Mouse (Mus musculus) adipocyte (in vitro differentiated cells): Measurements from ENCODE around the gene Optn.
A peak's percentile ranks its signal among the peaks of the same experiment; 100 is the strongest.
"Not testable (repeated sequence)": the region's sequence is repeated elsewhere in the genome, so short reads cannot be mapped to it uniquely, and the experiment has no call there.

Source experiments
- DNase-seq: peaks from one replicate; pipeline ENCODE4 v3.0.0-alpha.2; 2016; ENCODE audit warnings: low spot score

The Optn gene

DNA sequence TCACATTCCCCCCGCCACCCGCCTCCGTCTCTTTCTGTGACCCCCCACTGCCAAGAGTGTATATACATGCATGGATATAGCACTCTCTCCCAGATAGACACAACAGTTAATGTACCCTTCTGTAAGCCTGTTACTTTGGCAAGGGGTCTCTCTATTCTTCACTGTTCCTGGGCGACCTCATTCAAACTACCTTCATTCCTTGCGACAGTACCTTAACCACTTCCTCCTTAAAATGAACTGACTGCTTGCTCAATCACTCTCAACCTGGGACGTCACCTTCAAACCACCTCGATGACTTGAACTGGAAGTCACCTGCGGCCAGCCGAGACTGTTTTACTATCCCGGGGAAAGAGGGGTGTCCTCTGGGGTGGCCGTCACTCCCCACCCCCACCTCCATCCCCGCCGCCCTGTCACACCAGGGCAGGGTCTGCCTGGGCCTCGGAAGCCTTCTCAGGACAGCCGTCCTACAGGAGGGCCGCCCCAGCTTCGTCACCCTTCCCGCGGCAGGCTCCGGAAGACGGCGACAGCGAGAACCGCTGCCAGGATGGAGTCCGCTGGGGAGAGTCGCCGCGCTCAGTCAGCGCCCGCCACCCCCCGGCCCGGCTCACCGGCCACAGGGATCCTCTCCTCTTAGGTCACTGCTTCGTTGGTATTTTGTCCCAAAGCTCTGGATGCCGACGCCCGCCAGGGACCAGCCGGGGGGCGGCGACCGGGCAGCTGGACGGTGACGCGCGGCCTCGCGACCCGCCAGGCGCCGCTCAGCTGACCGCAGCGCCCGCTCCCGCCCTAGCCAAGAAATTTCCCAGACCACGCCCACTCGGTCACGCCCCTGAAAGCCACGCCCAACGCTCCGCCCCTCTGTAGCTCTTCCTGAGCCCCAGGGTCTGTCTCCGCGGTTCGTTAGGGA is at the start of gene Optn:
Gene Optn (minus strand): TSS at position 753 of the 907 bp plus-strand sequence.
- DNase-seq: peak; percentile 35

- DNase-seq: no peak
Observed at GRCm38 (mm10) chr2:5112785-5113291, 49.0 kb upstream of the Optn start.

GRCm38 (mm10) chr2:5102891-5103290 is 39.0 kb upstream of the Optn start:
- DNase-seq: peak; percentile 32

- DNase-seq: no peak
Observed at GRCm38 (mm10) chr2:5101743-5102245, 37.9 kb upstream of the Optn start.

- DNase-seq: no peak
Observed at GRCm38 (mm10) chr2:5099176-5099575, 35.3 kb upstream of the Optn start.

DNA sequence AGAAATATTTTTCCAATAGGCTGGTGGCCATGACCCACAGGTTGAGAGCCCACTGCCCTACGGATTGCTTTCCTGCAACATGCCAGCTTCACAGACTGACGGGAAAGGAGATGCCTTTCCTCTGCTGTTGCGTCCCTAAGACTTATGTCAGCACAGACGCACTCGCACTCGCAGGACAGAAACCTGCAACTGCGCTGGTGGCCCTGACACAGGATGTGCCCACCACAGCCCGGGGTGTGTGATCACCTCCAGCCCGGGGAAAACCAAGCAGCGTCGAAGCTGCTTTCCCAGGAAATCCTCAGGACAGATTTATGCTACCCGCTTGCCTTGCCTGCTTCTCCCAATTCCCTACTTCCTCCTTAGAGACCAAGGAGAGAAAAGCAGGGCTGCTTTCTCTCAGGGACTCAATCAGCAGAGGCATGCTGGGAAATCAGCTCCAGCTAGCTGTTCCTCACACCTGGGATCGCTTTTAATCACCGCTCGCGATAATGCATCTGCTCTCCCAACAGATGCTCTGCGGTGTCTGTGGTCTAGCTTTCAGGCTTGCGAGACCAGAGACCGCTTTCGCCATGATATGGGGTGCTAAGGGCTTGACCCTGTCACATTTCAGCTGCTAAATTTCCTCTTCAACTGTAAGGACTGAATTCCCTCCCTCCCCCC is 34.1 kb upstream of the Optn start:
- DNase-seq: no peak

DNA sequence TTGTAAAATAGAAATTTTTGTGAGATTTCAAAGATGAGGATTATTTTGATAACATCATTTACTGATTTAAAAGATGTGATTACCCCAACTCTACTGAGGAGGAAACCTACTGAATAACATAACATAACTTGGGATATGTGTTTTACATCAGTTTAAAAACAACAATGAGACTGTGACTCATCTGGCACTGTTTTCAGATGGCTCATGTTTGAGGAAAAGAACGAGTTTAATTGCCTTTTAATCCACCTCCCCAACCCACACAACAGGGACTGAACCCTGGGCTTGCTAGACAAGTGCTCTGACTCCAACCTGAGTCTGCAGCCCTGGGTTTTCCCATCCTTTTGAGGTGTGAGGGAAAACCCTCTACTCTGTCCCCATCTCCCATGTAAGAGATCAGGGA is 31.5 kb upstream of the Optn start:
- no peak for DNase-seq

GRCm38 (mm10) chr2:5094876-5095275 is 31.0 kb upstream of the Optn start:
- DNase-seq: peak; percentile 64

DNA sequence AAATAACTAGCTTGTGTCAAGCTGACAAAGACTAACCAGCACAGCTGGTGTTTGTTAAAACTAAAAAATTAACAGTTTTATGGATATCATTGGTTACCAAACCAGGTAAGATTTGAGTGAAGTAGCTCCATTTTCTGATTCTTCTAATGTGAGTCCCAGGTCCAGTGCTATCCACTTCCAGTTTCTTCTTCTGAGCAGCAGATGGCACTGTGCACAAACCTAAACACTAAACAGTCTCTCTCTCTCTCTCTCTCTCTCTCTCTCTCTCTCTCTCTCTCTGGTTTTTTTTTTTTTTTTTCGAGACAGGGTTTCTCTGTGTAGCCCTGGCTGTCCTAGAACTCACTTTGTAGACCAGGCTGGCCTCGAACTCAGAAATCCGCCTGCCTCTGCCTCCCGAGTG is 26.5 kb upstream of the Optn start:
- DNase-seq: peak; percentile 67

- DNase-seq: peak; percentile 57
Observed at GRCm38 (mm10) chr2:5087667-5088066, 23.8 kb upstream of the Optn start.

DNA sequence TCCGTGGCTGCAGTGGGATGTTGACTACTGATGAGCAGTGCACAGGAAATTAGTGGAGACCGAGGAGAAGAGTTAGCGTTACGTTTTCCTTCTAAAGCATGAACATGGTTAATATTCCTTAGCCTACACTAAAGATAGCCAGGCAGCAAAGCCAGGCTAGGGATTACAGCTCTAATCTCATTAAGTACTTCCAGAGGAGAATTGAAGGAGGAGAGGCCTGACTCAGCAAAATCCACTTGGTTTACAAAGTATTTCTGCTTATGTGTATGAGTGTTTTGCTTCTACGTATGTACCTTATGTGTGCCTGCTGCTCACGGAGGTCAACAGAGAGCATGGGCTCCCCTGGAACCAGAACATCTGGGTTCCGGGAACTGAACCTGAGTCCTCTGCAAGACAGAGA is 19.9 kb upstream of the Optn start:
- DNase-seq: no peak

DNA sequence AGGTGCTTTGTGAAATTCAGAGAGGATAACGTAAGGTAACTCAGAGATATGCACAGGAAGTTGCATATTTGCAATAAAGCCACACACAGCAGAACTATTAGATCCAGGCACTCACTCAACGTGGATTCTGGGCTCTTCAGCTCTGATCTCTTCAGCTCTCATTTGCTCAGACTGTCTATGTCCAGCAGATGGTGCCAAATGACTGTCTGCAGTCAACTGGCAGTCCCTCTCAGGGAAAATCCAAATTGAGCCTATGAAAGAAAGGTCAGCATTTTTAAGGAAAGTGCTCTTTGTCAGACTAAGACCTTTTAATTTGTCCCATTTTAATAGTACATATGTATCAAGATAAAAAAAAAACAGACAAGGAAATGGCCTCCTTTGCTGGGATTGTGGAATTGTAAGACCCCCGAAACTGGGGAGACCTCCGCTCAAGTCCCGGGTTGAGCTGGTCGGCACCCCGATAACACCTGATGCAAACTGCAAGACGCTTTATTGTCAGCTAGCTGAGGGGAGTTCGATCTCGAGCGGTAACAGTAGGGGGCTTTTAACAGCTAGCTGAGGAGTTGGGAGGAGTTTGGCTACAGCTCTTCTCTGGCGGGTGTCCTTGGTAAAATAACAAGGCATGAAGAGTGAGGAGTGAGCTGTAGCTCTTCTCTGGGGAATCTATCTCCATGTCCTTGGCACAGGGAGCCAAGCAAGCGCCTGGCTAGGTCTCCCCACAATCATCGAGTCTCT is 16.4 kb upstream of the Optn start:
- DNase-seq: peak; percentile 87

GRCm38 (mm10) chr2:5077937-5078336 is 14.1 kb upstream of the Optn start:
- DNase-seq: no peak

DNA sequence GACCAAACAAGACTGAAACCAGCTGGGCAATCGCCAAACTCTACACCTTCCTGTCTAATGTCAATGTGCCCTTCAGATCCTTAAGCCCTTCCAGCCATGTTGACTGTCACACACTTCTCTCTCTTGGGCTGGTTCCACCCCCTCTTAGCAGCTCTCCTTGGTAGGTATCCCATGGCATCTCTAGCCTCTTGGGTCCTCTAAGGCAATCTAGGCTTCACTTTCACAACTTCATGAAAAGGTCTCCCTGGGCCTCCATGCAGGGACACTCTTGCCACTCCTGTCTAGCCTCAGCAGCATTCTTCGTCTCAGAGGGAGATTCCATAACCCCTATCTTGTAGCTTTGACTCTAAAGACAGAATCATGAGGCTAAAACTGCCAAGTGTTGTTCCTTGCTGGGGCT is 13.6 kb upstream of the Optn start:
- DNase-seq: no peak

- no peak for DNase-seq
Observed at GRCm38 (mm10) chr2:5075856-5076255, 12.0 kb upstream of the Optn start.

GRCm38 (mm10) chr2:5075432-5075831 is 11.6 kb upstream of the Optn start:
- DNase-seq: peak; percentile 33

GRCm38 (mm10) chr2:5073785-5074184 is 9.9 kb upstream of the Optn start:
- no peak for DNase-seq

GRCm38 (mm10) chr2:5067951-5068350 is 4.1 kb upstream of the Optn start:
- DNase-seq: no peak

GRCm38 (mm10) chr2:5067254-5067653 is 3.4 kb upstream of the Optn start:
- not testable (repeated sequence) for DNase-seq

GRCm38 (mm10) chr2:5064247-5064646 is 396 bp upstream of the Optn start:
- DNase-seq: no peak

- DNase-seq: no peak
Observed at GRCm38 (mm10) chr2:5062496-5063298, 1.2 kb downstream of the Optn start.
